Mouse (Mus musculus): Measurements from ENCODE around the gene Gstz1. TPM values are rescaled to one million over a fixed set of nuclear protein-coding genes. Genes with fewer than 3 reads are reported as not detected.
A peak's percentile ranks its signal among the peaks of the same experiment; 100 is the strongest.

The Gstz1 gene
- total RNA-seq (2014; fragmentation: Nextera tagmentation) (71.9 and 80.9 TPM in 2 replicates), total RNA-seq (2017) (51.5 and 54.2 TPM in 2 replicates), polyA plus RNA-seq (2012) (6.6 and 7.2 TPM in 2 replicates)

GRCm38 (mm10) chr12:87146966-87147365 is at the start of gene Gstz1:
Gene Gstz1, plus strand, starts transcription at chr12:87147165.
- no peaks in the 10 kb centered on the region for H3K27me3 ChIP-seq (ENCODE audit: insufficient read depth, low read length)
- peak; percentile 83 for ATAC-seq (ENCODE audit: extremely low read depth, insufficient number of reproducible peaks, low FRiP score, poor library complexity, severe bottlenecking)
- H3K36me3 ChIP-seq (replicated peaks): peaks cover 12% of the 10 kb centered on the region
- DNase-seq (ENCODE audit: low spot score): peak; percentile 97
- peak within 1 kb of the TSS; percentile 93 for H3K4me3 ChIP-seq (ENCODE audit: low read depth, low read length)
- H3K9me3 ChIP-seq (replicated peaks): peaks cover 18% of the 10 kb centered on the region
- no peak for TF ChIP-seq CTCF (IDR thresholded peaks at IDR 0.05; ENCODE audit: low read depth, low read length)
- no peak for TF ChIP-seq GATA2 (IDR thresholded peaks at IDR 0.05; ENCODE audit: borderline replicate concordance, low read depth, low read length)
- TF ChIP-seq TAL1 (conservative IDR thresholded peaks at IDR 0.05; ENCODE audit: low read depth, low read length): no peak
- TF ChIP-seq POLR2AphosphoS5 (IDR thresholded peaks at IDR 0.05; ENCODE audit: insufficient replicate concordance, low read depth, low read length): no peak
- TF ChIP-seq GATA1 (IDR thresholded peaks at IDR 0.05; ENCODE audit: borderline replicate concordance, low read length): no peak
- peaks cover 27% of the 10 kb centered on the region for H3K4me1 ChIP-seq (ENCODE audit: insufficient read depth, low read depth, low read length)

- no peak for TF ChIP-seq GATA2 (IDR thresholded peaks at IDR 0.05; ENCODE audit: borderline replicate concordance, low read depth, low read length)
- no peak for TF ChIP-seq POLR2AphosphoS5 (IDR thresholded peaks at IDR 0.05; ENCODE audit: insufficient replicate concordance, low read depth, low read length)
- TF ChIP-seq GATA1 (IDR thresholded peaks at IDR 0.05; ENCODE audit: borderline replicate concordance, low read length): no peak
- no peak for TF ChIP-seq CTCF (IDR thresholded peaks at IDR 0.05; ENCODE audit: low read depth, low read length)
- no peak for TF ChIP-seq TAL1 (conservative IDR thresholded peaks at IDR 0.05; ENCODE audit: low read depth, low read length)
- H3K27me3 ChIP-seq (ENCODE audit: insufficient read depth, low read length): peaks cover 46% of the 10 kb centered on the region
- no peaks in the 10 kb centered on the region for H3K9me3 ChIP-seq (replicated peaks)
- H3K4me3 ChIP-seq (ENCODE audit: low read depth, low read length): no peak overlapping the region
- DNase-seq (ENCODE audit: low spot score) (no peak), ATAC-seq (ENCODE audit: extremely low read depth, insufficient number of reproducible peaks, low FRiP score, poor library complexity, severe bottlenecking) (no peak)
- no peaks in the 10 kb centered on the region for H3K4me1 ChIP-seq (ENCODE audit: insufficient read depth, low read depth, low read length)
- H3K36me3 ChIP-seq (replicated peaks): no peaks in the 10 kb centered on the region
Measured at GRCm38 (mm10) chr12:87100331-87100730, 46.6 kb upstream of the Gstz1 start.

GRCm38 (mm10) chr12:87102165-87102631 is 44.8 kb upstream of the Gstz1 start, which contains the start of gene Ngb:
Gene Ngb, minus strand, starts transcription at chr12:87102539.
- ATAC-seq (ENCODE audit: extremely low read depth, insufficient number of reproducible peaks, low FRiP score, poor library complexity, severe bottlenecking): no peak
- no peaks in the 10 kb centered on the region for H3K4me1 ChIP-seq (ENCODE audit: insufficient read depth, low read depth, low read length)
- no peaks in the 10 kb centered on the region for H3K36me3 ChIP-seq (replicated peaks)
- H3K9me3 ChIP-seq (replicated peaks): no peaks in the 10 kb centered on the region
- H3K27me3 ChIP-seq (ENCODE audit: insufficient read depth, low read length): peaks cover 37% of the 10 kb centered on the region
- no peak within 1 kb of the TSS for H3K4me3 ChIP-seq (ENCODE audit: low read depth, low read length)
- no peak for DNase-seq (ENCODE audit: low spot score)
- no peak for TF ChIP-seq GATA2 (IDR thresholded peaks at IDR 0.05; ENCODE audit: borderline replicate concordance, low read depth, low read length)

DNA sequence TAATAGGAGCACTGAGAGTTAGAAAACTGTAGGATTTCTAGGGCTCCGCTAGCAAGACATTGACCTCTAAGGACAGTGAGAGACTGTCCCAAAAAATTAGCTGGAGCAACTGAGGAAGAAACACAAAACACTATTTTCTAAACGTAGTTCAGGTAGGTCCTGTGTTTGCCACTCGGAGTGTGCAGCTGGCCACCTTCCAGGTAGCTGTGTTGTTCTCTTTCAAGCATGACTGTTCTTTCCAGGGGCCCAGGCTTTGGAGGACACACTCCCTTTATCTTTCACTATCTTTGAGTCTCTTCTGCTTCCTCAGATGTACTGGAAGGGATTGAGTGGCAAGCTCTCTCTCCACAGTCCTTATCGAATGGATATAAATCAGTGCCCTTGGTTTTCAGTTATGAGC is 43.5 kb upstream of the Gstz1 start:
- Histone ChIP-seq H3K4me1 (ENCODE audit: insufficient read depth, low read depth, low read length) (no peaks in the 10 kb centered on the region), H3K27me3 (ENCODE audit: insufficient read depth, low read length) (peaks cover 25% of the 10 kb centered on the region), H3K9me3 (replicated peaks) (no peaks in the 10 kb centered on the region), H3K36me3 (replicated peaks) (peaks cover 7% of the 10 kb centered on the region), H3K4me3 (ENCODE audit: low read depth, low read length) (no peak overlapping the region)
- TF ChIP-seq GATA2 (IDR thresholded peaks at IDR 0.05; ENCODE audit: borderline replicate concordance, low read depth, low read length) (no peak), POLR2AphosphoS5 (IDR thresholded peaks at IDR 0.05; ENCODE audit: insufficient replicate concordance, low read depth, low read length) (no peak)
- no peak for ATAC-seq (ENCODE audit: extremely low read depth, insufficient number of reproducible peaks, low FRiP score, poor library complexity, severe bottlenecking)
- DNase-seq (ENCODE audit: low spot score): no peak

DNA sequence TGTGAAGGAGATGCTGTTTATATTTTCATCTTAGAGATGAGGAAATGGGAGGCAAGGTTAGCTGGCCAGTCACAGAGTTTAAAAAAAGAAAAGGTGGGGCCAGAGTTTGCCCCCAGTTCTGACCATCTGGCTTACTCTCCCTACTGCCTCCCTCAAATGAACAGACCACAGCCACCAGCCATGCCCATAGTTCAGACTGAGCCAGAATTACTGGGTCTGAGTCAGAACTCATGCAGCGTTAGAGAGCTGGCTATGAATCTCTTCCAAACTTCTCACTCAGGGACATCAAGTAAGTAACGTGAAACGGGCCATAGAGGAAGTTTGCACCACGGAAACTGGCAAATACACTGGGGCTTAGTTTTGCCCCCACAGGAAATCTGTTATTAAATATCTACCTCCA is 42.2 kb upstream of the Gstz1 start:
- H3K9me3 ChIP-seq (replicated peaks): no peaks in the 10 kb centered on the region
- H3K36me3 ChIP-seq (replicated peaks): peaks cover 19% of the 10 kb centered on the region
- no peak for DNase-seq (ENCODE audit: low spot score)
- no peaks in the 10 kb centered on the region for H3K4me1 ChIP-seq (ENCODE audit: insufficient read depth, low read depth, low read length)
- no peak for TF ChIP-seq GATA2 (IDR thresholded peaks at IDR 0.05; ENCODE audit: borderline replicate concordance, low read depth, low read length)
- TF ChIP-seq GATA1 (IDR thresholded peaks at IDR 0.05; ENCODE audit: borderline replicate concordance, low read length): no peak
- ATAC-seq (ENCODE audit: extremely low read depth, insufficient number of reproducible peaks, low FRiP score, poor library complexity, severe bottlenecking): no peak
- no peak overlapping the region for H3K4me3 ChIP-seq (ENCODE audit: low read depth, low read length)
- peaks cover 15% of the 10 kb centered on the region for H3K27me3 ChIP-seq (ENCODE audit: insufficient read depth, low read length)

- no peak for TF ChIP-seq TAL1 (conservative IDR thresholded peaks at IDR 0.05; ENCODE audit: low read depth, low read length)
- TF ChIP-seq GATA2 (IDR thresholded peaks at IDR 0.05; ENCODE audit: borderline replicate concordance, low read depth, low read length): no peak
- no peak for TF ChIP-seq CTCF (IDR thresholded peaks at IDR 0.05; ENCODE audit: low read depth, low read length)
- TF ChIP-seq POLR2AphosphoS5 (IDR thresholded peaks at IDR 0.05; ENCODE audit: insufficient replicate concordance, low read depth, low read length): no peak
- TF ChIP-seq GATA1 (IDR thresholded peaks at IDR 0.05; ENCODE audit: borderline replicate concordance, low read length): no peak
- Histone ChIP-seq H3K27me3 (ENCODE audit: insufficient read depth, low read length) (no peaks in the 10 kb centered on the region), H3K36me3 (replicated peaks) (peaks cover 43% of the 10 kb centered on the region), H3K4me3 (ENCODE audit: low read depth, low read length) (no peak overlapping the region), H3K9me3 (replicated peaks) (no peaks in the 10 kb centered on the region), H3K4me1 (ENCODE audit: insufficient read depth, low read depth, low read length) (no peaks in the 10 kb centered on the region)
- no peak; the same call in 1 of the 2 replicates for ATAC-seq (ENCODE audit: extremely low read depth, insufficient number of reproducible peaks, low FRiP score, poor library complexity, severe bottlenecking)
- DNase-seq (ENCODE audit: low spot score): no peak
Measured at GRCm38 (mm10) chr12:87107357-87107977, 39.5 kb upstream of the Gstz1 start.

Measured in G1E (cell line).